Mouse (Mus musculus): Measurements from ENCODE around the gene Pnkd. TPM values are rescaled to one million over a fixed set of nuclear protein-coding genes. Genes with fewer than 3 reads are reported as not detected.

The Pnkd gene
- polyA plus RNA-seq, 1 experiment, result 50.1 TPM

DNA sequence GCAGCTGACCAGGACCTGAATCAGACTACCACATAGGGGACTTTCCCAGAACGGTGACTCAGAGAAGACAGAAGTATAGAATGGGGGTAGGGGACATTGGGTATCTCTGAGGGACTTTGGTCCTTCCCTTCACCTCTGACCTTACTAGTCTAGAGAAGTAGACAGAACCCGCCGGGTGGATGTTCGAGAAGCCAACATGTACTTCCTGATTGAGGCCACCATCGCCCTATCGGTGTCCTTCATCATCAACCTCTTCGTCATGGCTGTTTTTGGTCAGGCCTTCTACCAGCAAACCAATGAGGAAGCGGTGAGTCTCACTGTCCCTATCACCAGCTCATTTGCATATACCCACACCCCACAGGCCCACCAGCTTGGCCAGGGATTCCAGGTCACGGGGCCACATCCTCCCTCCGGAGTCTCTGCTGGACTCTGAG lies 96.9 kb downstream of the Pnkd start:
- Histone ChIP-seq H3K4me3 (ENCODE audit: control insufficient read depth, insufficient read depth, low read length) (no peak overlapping the region), H3K27ac (ENCODE audit: control insufficient read depth, insufficient read depth, low read length) (no peak overlapping the region), H3K4me1 (replicated peaks; ENCODE audit: control insufficient read depth, insufficient read depth, low read length) (peaks cover 8% of the 10 kb centered on the region)

DNA sequence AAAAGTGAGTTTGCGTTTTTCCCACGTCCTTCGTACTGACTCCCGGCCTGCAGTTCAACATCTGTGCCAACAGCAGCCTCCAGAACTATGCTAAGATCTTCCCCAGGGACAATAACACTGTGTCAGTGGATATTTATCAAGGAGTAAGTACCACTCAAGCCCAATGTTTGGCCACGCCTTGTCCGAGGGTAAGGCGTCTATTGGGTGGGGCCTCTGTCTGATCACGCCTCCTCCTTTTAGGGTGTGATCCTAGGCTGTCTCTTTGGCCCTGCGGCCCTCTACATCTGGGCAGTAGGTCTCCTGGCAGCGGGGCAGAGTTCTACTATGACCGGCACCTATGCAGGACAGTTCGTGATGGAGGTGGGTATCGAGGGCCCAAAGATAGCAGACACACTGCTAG lies 98.7 kb downstream of the Pnkd start:
- H3K4me1 ChIP-seq (replicated peaks; ENCODE audit: control insufficient read depth, insufficient read depth, low read length), result peaks cover 14% of the 10 kb centered on the region
- no peaks in the 10 kb centered on the region for H3K27me3 ChIP-seq (ENCODE audit: control insufficient read depth, insufficient read depth, low read length)
- 95% methylated on average over 13 of the region's 13 CpGs for WGBS
- no peak for DNase-seq
- no peak overlapping the region for H3K27ac ChIP-seq (ENCODE audit: control insufficient read depth, insufficient read depth, low read length)
- H3K4me3 ChIP-seq (ENCODE audit: control insufficient read depth, insufficient read depth, low read length), result no peak overlapping the region
- no peak for TF ChIP-seq POLR2A (IDR thresholded peaks at IDR 0.05; ENCODE audit: control insufficient read depth, extremely low read depth, insufficient read depth, low read length, poor library complexity)
- TF ChIP-seq CTCF (IDR thresholded peaks at IDR 0.05; ENCODE audit: borderline replicate concordance, control insufficient read depth, extremely low read depth, insufficient read depth, low read length, poor library complexity), result no peak
- no peaks in the 10 kb centered on the region for H3K36me3 ChIP-seq (ENCODE audit: control insufficient read depth, insufficient read depth, low read length)

More for the DNA sequence above, 96.9 kb downstream of the Pnkd start:
- DNase-seq, result no peak
- Histone ChIP-seq H3K36me3 (ENCODE audit: control insufficient read depth, insufficient read depth, low read length) (no peaks in the 10 kb centered on the region), H3K27me3 (ENCODE audit: control insufficient read depth, insufficient read depth, low read length) (no peaks in the 10 kb centered on the region)
- 80% methylated on average over 10 of the region's 10 CpGs for WGBS
- TF ChIP-seq CTCF (IDR thresholded peaks at IDR 0.05; ENCODE audit: borderline replicate concordance, control insufficient read depth, extremely low read depth, insufficient read depth, low read length, poor library complexity), result no peak
- no peak for TF ChIP-seq POLR2A (IDR thresholded peaks at IDR 0.05; ENCODE audit: control insufficient read depth, extremely low read depth, insufficient read depth, low read length, poor library complexity)

DNA sequence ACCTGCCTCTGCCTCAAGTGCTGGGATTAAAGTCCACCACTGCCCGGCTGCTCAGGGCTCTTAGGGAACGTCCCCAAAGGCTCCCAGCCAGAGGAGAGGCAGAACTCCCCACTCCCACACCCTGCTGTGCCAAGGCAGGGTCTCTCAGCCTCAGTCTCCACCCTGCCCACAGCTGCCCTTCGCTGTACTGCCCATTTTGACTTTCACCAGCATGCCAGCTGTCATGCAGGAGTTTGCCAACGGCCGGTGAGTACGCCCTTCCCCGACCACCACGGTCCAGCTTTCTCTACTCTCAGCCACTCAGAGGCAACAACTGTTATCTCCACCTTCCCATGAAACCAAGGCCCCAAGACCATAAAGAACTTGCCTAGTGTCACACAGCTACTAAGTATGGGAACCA lies 99.8 kb downstream of the Pnkd start:
- no peak for DNase-seq

GRCm38 (mm10) chr1:74385064-74385463 lies 100.3 kb downstream of the Pnkd start:
- Histone ChIP-seq H3K27me3 (ENCODE audit: control insufficient read depth, insufficient read depth, low read length) (no peaks in the 10 kb centered on the region), H3K27ac (ENCODE audit: control insufficient read depth, insufficient read depth, low read length) (no peak overlapping the region), H3K4me3 (ENCODE audit: control insufficient read depth, insufficient read depth, low read length) (no peak overlapping the region), H3K36me3 (ENCODE audit: control insufficient read depth, insufficient read depth, low read length) (no peaks in the 10 kb centered on the region), H3K4me1 (replicated peaks; ENCODE audit: control insufficient read depth, insufficient read depth, low read length) (peaks cover 20% of the 10 kb centered on the region)
- TF ChIP-seq CTCF (IDR thresholded peaks at IDR 0.05; ENCODE audit: borderline replicate concordance, control insufficient read depth, extremely low read depth, insufficient read depth, low read length, poor library complexity) (no peak), POLR2A (IDR thresholded peaks at IDR 0.05; ENCODE audit: control insufficient read depth, extremely low read depth, insufficient read depth, low read length, poor library complexity) (no peak)
- no peak for DNase-seq
- 98% methylated on average over 10 of the region's 10 CpGs for WGBS

More for the DNA sequence above, 99.8 kb downstream of the Pnkd start:
- Histone ChIP-seq H3K27ac (ENCODE audit: control insufficient read depth, insufficient read depth, low read length) (no peak overlapping the region), H3K27me3 (ENCODE audit: control insufficient read depth, insufficient read depth, low read length) (no peaks in the 10 kb centered on the region), H3K4me3 (ENCODE audit: control insufficient read depth, insufficient read depth, low read length) (no peak overlapping the region), H3K4me1 (replicated peaks; ENCODE audit: control insufficient read depth, insufficient read depth, low read length) (peaks cover 18% of the 10 kb centered on the region), H3K36me3 (ENCODE audit: control insufficient read depth, insufficient read depth, low read length) (no peaks in the 10 kb centered on the region)
- no peak for TF ChIP-seq POLR2A (IDR thresholded peaks at IDR 0.05; ENCODE audit: control insufficient read depth, extremely low read depth, insufficient read depth, low read length, poor library complexity)
- TF ChIP-seq CTCF (IDR thresholded peaks at IDR 0.05; ENCODE audit: borderline replicate concordance, control insufficient read depth, extremely low read depth, insufficient read depth, low read length, poor library complexity), result no peak
- 93% methylated on average over 8 of the region's 8 CpGs for WGBS

DNA sequence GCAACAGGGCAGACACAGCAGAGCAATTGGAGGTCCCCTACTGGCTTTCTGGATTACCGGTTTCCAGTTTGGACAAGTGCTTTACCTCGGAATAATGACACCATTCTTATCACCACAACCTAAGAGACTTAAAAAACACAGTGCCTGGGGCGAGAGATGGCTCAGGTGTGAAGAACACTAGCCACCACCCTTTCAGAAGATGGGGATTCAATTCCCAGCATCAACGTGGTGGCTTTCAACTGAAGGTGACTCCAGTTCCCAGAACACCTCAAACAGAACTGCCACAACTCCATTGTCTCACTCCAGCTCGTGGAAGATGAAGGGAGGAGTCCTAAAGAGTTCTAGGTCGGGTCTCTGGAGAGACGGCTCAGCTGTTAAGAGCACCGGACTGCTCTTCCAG lies 100.8 kb downstream of the Pnkd start:
- no peak for DNase-seq
- Histone ChIP-seq H3K27ac (ENCODE audit: control insufficient read depth, insufficient read depth, low read length) (no peak overlapping the region), H3K36me3 (ENCODE audit: control insufficient read depth, insufficient read depth, low read length) (no peaks in the 10 kb centered on the region), H3K4me3 (ENCODE audit: control insufficient read depth, insufficient read depth, low read length) (no peak overlapping the region), H3K4me1 (replicated peaks; ENCODE audit: control insufficient read depth, insufficient read depth, low read length) (peaks cover 24% of the 10 kb centered on the region), H3K27me3 (ENCODE audit: control insufficient read depth, insufficient read depth, low read length) (no peaks in the 10 kb centered on the region)
- no peak for TF ChIP-seq CTCF (IDR thresholded peaks at IDR 0.05; ENCODE audit: borderline replicate concordance, control insufficient read depth, extremely low read depth, insufficient read depth, low read length, poor library complexity)
- 91% methylated on average over 8 of the region's 8 CpGs for WGBS

- WGBS, result 61% methylated on average over 7 of the region's 10 CpGs
- peaks cover 28% of the 10 kb centered on the region for H3K4me1 ChIP-seq (replicated peaks; ENCODE audit: control insufficient read depth, insufficient read depth, low read length)
- TF ChIP-seq POLR2A (IDR thresholded peaks at IDR 0.05; ENCODE audit: control insufficient read depth, extremely low read depth, insufficient read depth, low read length, poor library complexity) (no peak), CTCF (IDR thresholded peaks at IDR 0.05; ENCODE audit: borderline replicate concordance, control insufficient read depth, extremely low read depth, insufficient read depth, low read length, poor library complexity) (no peak)
- no peaks in the 10 kb centered on the region for H3K27me3 ChIP-seq (ENCODE audit: control insufficient read depth, insufficient read depth, low read length)
- peak overlapping the region; percentile 86 for H3K27ac ChIP-seq (ENCODE audit: control insufficient read depth, insufficient read depth, low read length)
- H3K36me3 ChIP-seq (ENCODE audit: control insufficient read depth, insufficient read depth, low read length), result no peaks in the 10 kb centered on the region
- no peak for DNase-seq
- H3K4me3 ChIP-seq (ENCODE audit: control insufficient read depth, insufficient read depth, low read length), result peak overlapping the region; percentile 76
Measured at GRCm38 (mm10) chr1:74386363-74386713, 101.6 kb downstream of the Pnkd start.

DNA sequence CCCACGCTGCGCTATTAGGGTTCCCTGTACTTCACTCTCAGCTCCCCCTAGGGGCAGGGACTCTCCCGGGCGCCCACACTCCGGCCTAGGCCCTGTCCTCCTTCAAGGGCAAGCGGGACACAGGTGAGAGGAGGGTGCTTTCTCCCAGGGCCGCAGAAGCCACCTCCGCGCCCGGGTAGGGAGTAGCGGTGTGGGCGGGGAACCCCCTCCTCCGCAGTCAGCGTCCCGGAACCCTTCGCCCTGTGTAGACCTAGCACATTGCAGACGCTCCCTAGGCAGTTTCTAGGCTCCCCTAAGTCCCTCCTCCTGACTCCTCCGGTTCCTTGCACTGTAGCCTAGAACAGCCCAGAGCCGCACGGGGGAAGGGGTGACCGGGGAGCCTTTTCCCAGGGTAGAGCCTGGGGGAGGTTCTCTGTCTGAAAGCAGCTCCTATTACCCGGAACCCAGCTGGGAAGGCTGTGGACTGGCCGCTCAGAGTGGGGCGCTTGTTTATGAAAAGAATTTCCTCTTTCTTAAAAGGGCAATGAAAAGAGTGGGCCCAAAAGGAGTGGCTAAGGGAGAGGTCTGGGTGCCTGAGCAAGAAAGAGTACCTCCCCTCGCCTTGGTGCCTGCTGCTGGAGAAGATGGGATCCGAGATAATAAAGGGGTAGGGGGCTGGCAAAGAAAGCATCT lies 102.1 kb downstream of the Pnkd start:
- H3K4me1 ChIP-seq (replicated peaks; ENCODE audit: control insufficient read depth, insufficient read depth, low read length), result peaks cover 28% of the 10 kb centered on the region
- DNase-seq, result peak; percentile 96
- peak overlapping the region; percentile 76 for H3K4me3 ChIP-seq (ENCODE audit: control insufficient read depth, insufficient read depth, low read length)
- no peaks in the 10 kb centered on the region for H3K36me3 ChIP-seq (ENCODE audit: control insufficient read depth, insufficient read depth, low read length)
- WGBS, result under 1% methylated on average over 26 of the region's 26 CpGs
- peak overlapping the region; percentile 86 for H3K27ac ChIP-seq (ENCODE audit: control insufficient read depth, insufficient read depth, low read length)
- no peaks in the 10 kb centered on the region for H3K27me3 ChIP-seq (ENCODE audit: control insufficient read depth, insufficient read depth, low read length)
- peak; percentile 51; the same call in 1 of the 2 replicates for TF ChIP-seq POLR2A (IDR thresholded peaks at IDR 0.05; ENCODE audit: control insufficient read depth, extremely low read depth, insufficient read depth, low read length, poor library complexity)
- peak; percentile 77; the same call in 1 of the 2 replicates for TF ChIP-seq CTCF (IDR thresholded peaks at IDR 0.05; ENCODE audit: borderline replicate concordance, control insufficient read depth, extremely low read depth, insufficient read depth, low read length, poor library complexity)

Measured in thymus, adult 2 months (tissue).